Mouse (Mus musculus) forebrain, embryonic 16.5 days (tissue): ENCODE data around the gene Pomt1. TPM values are rescaled to one million over a fixed set of nuclear protein-coding genes. Genes with fewer than 3 reads are reported as not detected.
A peak's percentile ranks its signal among the peaks of the same experiment; 100 is the strongest.
"Not testable (repeated sequence)": the region's sequence is repeated elsewhere in the genome, so short reads cannot be mapped to it uniquely, and the experiment has no call there.

Source experiments
- ATAC-seq: fragments of 200-750 bp; cut with Nextera tagmentation; 2 replicates; pipeline ENCODE4 v1.8.0; 2017; ENCODE audit warnings: mild to moderate bottlenecking, moderate library complexity
- H3K27ac ChIP-seq: fragments of 300-500 bp; sonication (generic); 2 replicates; pipeline ENCODE4 v1.5.1; 2014; ENCODE audit warnings: low read length, control low read depth
- H3K27me3 ChIP-seq: fragments of 300-500 bp; sonication (generic); replicated peaks from 2 replicates; pipeline ENCODE4 v1.6.1; 2014; ENCODE audit warnings: low read length; ENCODE audit not compliant: control insufficient read depth, insufficient read depth
- H3K36me3 ChIP-seq: fragments of 300-500 bp; sonication (generic); 2 replicates; pipeline ENCODE4 v1.6.1; 2014; ENCODE audit not compliant: control insufficient read depth, insufficient read depth
- H3K4me1 ChIP-seq: fragments of 300-500 bp; sonication (generic); replicated peaks from 2 replicates; pipeline ENCODE4 v1.6.1; 2014; ENCODE audit warnings: low read length; ENCODE audit not compliant: control insufficient read depth, insufficient read depth
- H3K4me2 ChIP-seq: fragments of 300-500 bp; sonication (generic); 2 replicates; pipeline ENCODE4 v1.6.1; 2014; ENCODE audit warnings: mild to moderate bottlenecking, low read length, control low read depth
- H3K4me3 ChIP-seq: fragments of 300-500 bp; sonication (generic); replicated peaks from 2 replicates; pipeline ENCODE4 v1.5.1; 2014; ENCODE audit warnings: mild to moderate bottlenecking, low read length, control low read depth
- H3K9ac ChIP-seq: fragments of 300-500 bp; sonication (generic); replicated peaks from 2 replicates; pipeline ENCODE4 v1.6.1; 2014; ENCODE audit warnings: low read depth, low read length, control low read depth
- H3K9me3 ChIP-seq: fragments of 300-500 bp; sonication (generic); 2 replicates; pipeline ENCODE4 v1.6.1; 2016; ENCODE audit warnings: low read length; ENCODE audit not compliant: control insufficient read depth
- WGBS: fragments of 180-500 bp; shearing (Covaris S2); extraction: QIAGEN DNeasy Blood & Tissue Kit; methylation state at CpG from one replicate; pipeline ENCODE4 v1.1.7; 2014; 5-methylcytosine and 5-hydroxymethylcytosine counted together
- polyA plus RNA-seq: library from polyadenylated mRNA; unstranded; fragments of >200 nt; fragmentation: Nextera tagmentation; extraction: Ambion mirVana; gene quantifications from 2 replicates; pipeline ENCODE4 v1.2.1, GENCODE M21; 2015

Pomt1 gene
- polyA plus RNA-seq, 1 experiment from 2014 or later, result 36.8 TPM

GRCm38 (mm10) chr2:32287923-32288367, 51.6 kb downstream of the Pomt1 start, which contains the start of gene Swi5:
Gene Swi5 (minus strand): TSS chr2:32288075.
- H3K4me3 ChIP-seq, result peak within 1 kb of the TSS; percentile 90
- no peaks in the 10 kb centered on the region for H3K27me3 ChIP-seq
- peaks cover 22% of the 10 kb centered on the region for H3K4me1 ChIP-seq
- WGBS, result under 1% methylated on average over 41 of the region's 41 CpGs
- ATAC-seq, result peak; percentile 100
- peak within 1 kb of the TSS; percentile 56 for H3K27ac ChIP-seq
- peak within 1 kb of the TSS; percentile 97 for H3K4me2 ChIP-seq
- H3K36me3 ChIP-seq, result no peaks in the 10 kb centered on the region
- no peaks in the 10 kb centered on the region for H3K9me3 ChIP-seq
- peak within 1 kb of the TSS; percentile 89 for H3K9ac ChIP-seq

DNA sequence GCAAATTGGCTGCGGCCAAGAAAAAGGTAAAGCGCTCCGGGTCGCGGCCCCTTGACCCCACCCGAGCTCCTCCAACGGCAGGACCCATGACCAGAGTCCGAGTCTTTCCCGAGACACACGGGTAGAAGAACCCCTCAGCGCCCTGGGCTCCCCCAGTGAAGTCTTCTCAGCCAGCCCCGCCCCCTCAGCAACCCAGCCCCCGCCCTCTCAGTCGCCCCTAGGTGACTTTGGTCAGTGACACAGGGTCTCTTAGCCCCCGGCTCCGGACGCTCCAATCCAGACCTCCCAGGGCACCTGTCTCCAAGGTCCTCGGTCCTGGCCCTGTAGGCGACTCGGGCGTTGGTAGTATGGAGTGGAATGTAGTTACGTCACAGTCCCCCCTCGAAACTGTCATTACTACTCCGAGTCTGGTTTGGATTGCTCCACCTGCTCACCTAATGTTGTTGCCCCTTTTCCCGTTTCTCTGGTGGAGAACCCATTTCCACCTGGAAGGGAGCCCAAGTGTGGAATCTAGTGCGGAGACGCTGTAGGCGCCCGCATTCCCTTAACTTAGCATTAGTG, 52.1 kb downstream of the Pomt1 start:
- Histone ChIP-seq H3K9ac (peak overlapping the region; percentile 89), H3K27me3 (no peaks in the 10 kb centered on the region), H3K4me3 (peak overlapping the region; percentile 90), H3K36me3 (no peaks in the 10 kb centered on the region), H3K4me2 (peak overlapping the region; percentile 94), H3K27ac (peak overlapping the region; percentile 54), H3K4me1 (peaks cover 22% of the 10 kb centered on the region), H3K9me3 (no peaks in the 10 kb centered on the region)
- peak; percentile 19 for ATAC-seq
- 3% methylated on average over 29 of the region's 29 CpGs for WGBS

GRCm38 (mm10) chr2:32289578-32289977, 53.2 kb downstream of the Pomt1 start:
- no peak overlapping the region for H3K9ac ChIP-seq
- no peaks in the 10 kb centered on the region for H3K27me3 ChIP-seq
- no peaks in the 10 kb centered on the region for H3K9me3 ChIP-seq
- peaks cover 22% of the 10 kb centered on the region for H3K4me1 ChIP-seq
- no peaks in the 10 kb centered on the region for H3K36me3 ChIP-seq
- H3K4me3 ChIP-seq, result no peak overlapping the region
- H3K4me2 ChIP-seq, result peak overlapping the region; percentile 94; the same call in 1 of the 2 replicates
- no peak for ATAC-seq
- H3K27ac ChIP-seq, result no peak overlapping the region

GRCm38 (mm10) chr2:32294348-32294747, 58.0 kb downstream of the Pomt1 start:
- H3K27me3 ChIP-seq, result no peaks in the 10 kb centered on the region
- no peak overlapping the region for H3K4me3 ChIP-seq
- H3K9ac ChIP-seq, result no peak overlapping the region
- H3K9me3 ChIP-seq, result no peaks in the 10 kb centered on the region
- H3K36me3 ChIP-seq, result peaks cover 11% of the 10 kb centered on the region
- H3K27ac ChIP-seq, result no peak overlapping the region
- H3K4me2 ChIP-seq, result no peak overlapping the region
- H3K4me1 ChIP-seq, result peaks cover 3% of the 10 kb centered on the region
- ATAC-seq, result no peak
- WGBS, result 78% methylated on average over 8 of the region's 8 CpGs

- H3K9ac ChIP-seq, result no peak overlapping the region
- no peak overlapping the region for H3K27ac ChIP-seq
- 91% methylated on average over 3 of the region's 3 CpGs for WGBS
- no peaks in the 10 kb centered on the region for H3K4me1 ChIP-seq
- no peaks in the 10 kb centered on the region for H3K27me3 ChIP-seq
- no peak overlapping the region for H3K4me2 ChIP-seq
- no peaks in the 10 kb centered on the region for H3K9me3 ChIP-seq
- H3K36me3 ChIP-seq, result peaks cover 12% of the 10 kb centered on the region
- H3K4me3 ChIP-seq, result no peak overlapping the region
- no peak for ATAC-seq
Observed at GRCm38 (mm10) chr2:32295285-32295684, 58.9 kb downstream of the Pomt1 start.

DNA sequence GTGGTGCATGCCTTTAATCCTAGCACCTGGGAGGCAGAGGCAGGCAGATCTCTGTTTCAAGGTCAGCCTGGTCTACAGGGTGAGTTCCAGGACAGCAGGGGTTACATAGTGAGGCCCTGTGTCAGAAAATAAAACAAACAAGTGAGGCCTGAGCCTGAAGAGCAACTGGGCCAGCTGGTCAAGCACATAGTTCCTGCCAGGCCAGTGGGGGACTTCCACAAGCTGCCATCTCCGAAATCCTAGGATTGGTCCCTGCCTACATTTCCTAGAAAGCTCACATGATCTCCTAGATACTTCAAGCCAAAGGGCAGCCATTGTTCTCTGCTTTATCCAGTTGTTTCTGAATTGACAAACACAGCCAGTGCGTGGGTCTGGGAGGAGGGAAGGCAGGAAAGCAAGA, 59.5 kb downstream of the Pomt1 start:
- H3K9ac ChIP-seq, H3K4me1 ChIP-seq, ATAC-seq, H3K27me3 ChIP-seq, H3K9me3 ChIP-seq, H3K4me2 ChIP-seq, H3K4me3 ChIP-seq, H3K27ac ChIP-seq: not testable (repeated sequence)
- H3K36me3 ChIP-seq, result peaks cover 12% of the 10 kb centered on the region
- 81% methylated on average over 2 of the region's 2 CpGs for WGBS

- Histone ChIP-seq H3K27me3 (no peaks in the 10 kb centered on the region), H3K9me3 (no peaks in the 10 kb centered on the region), H3K9ac (no peak overlapping the region), H3K36me3 (peaks cover 23% of the 10 kb centered on the region), H3K4me3 (no peak overlapping the region), H3K4me2 (no peak overlapping the region), H3K27ac (no peak overlapping the region), H3K4me1 (no peaks in the 10 kb centered on the region)
- no peak for ATAC-seq
- WGBS, result 92% methylated on average over 4 of the region's 4 CpGs
Observed at GRCm38 (mm10) chr2:32299469-32299868, 63.1 kb downstream of the Pomt1 start.

DNA sequence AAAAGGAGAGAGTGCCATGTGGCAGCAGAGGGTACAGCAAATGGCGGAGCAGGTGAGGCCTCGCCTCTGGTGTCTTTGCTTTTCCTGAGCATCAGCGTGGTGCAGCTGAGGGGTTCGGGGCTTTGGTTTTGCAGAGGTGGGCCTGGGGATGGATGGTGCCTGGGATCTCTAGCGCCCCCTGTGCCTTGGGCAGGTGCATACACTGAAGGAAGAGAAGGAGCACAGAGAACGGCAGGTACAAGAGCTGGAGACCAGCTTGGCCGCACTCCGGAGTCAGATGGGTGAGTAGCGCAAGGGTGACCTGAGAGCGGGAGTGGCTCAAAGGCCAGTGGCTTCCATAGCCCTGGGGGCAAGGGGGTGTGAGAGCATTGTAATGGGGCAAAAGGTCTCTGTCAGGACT, 66.6 kb downstream of the Pomt1 start:
- Histone ChIP-seq H3K4me1 (no peaks in the 10 kb centered on the region), H3K4me2 (no peak overlapping the region), H3K9ac (no peak overlapping the region), H3K4me3 (no peak overlapping the region), H3K27ac (no peak overlapping the region), H3K36me3 (peaks cover 34% of the 10 kb centered on the region), H3K27me3 (no peaks in the 10 kb centered on the region), H3K9me3 (no peaks in the 10 kb centered on the region)
- WGBS, result 88% methylated on average over 10 of the region's 10 CpGs
- ATAC-seq, result no peak

DNA sequence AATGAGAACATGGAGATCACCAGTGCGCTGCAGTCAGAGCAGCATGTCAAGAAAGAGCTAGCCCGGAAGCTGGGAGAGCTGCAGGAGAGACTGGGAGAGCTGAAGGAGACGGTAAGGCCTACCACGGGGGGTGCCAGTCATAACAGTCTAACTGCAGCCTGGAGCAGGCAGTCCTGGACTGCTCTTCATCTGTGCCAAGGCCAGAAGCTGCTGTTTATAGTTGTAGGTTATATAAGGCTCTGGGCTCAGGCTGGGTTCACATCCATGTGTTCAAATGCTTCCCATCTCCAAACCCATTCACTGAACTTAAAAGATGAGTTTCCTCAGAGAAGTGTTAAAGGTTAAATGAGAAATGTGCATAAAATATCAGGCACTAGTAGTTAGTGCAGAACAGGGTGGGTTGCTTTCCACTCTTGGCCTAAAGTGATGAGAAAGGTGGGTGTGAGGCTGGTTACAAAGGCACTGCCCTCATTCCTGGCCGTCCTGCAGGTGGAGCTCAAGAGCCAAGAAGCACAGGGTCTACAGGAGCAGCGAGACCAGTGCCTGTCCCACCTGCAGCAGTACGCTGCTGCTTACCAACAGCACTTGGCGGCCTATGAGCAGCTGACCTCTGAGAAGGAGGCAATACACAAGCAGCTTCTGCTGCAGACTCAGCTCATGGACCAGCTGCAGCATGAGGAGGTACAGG, 67.9 kb downstream of the Pomt1 start:
- H3K9ac ChIP-seq, result no peak overlapping the region
- H3K36me3 ChIP-seq, result peaks cover 29% of the 10 kb centered on the region
- H3K4me3 ChIP-seq, result no peak overlapping the region
- H3K9me3 ChIP-seq, result no peaks in the 10 kb centered on the region
- WGBS, result 47% methylated on average over 8 of the region's 8 CpGs
- no peak overlapping the region for H3K27ac ChIP-seq
- no peaks in the 10 kb centered on the region for H3K27me3 ChIP-seq
- H3K4me1 ChIP-seq, result no peaks in the 10 kb centered on the region
- H3K4me2 ChIP-seq, result no peak overlapping the region
- ATAC-seq, result no peak
